Mouse (Mus musculus) spleen, adult 2 months (tissue): ENCODE data around the gene Chsy1.

Experiments
- CTCF ChIP-seq: fragments of 200-500 bp; IDR thresholded peaks from 2 replicates; pipeline ENCODE4 v1.5.1; 2011; ENCODE audit warnings: mild to moderate bottlenecking, inconsistent platforms; ENCODE audit not compliant: insufficient read depth, insufficient read length, insufficient replicate concordance; ENCODE audit errors: extremely low read depth
- POLR2A ChIP-seq: fragments of 200-500 bp; IDR thresholded peaks from 2 replicates; pipeline ENCODE4 v1.6.1; 2011; ENCODE audit warnings: low read depth, low read length, inconsistent platforms

- TF ChIP-seq POLR2A (no peak), CTCF (no peak)
Observed at GRCm38 (mm10) chr7:66142514-66142913, 33.2 kb downstream of the Chsy1 start.
